Mouse (Mus musculus) embryonic facial prominence, embryonic 14.5 days (tissue): ENCODE results near the gene Ttpal. TPM values are rescaled to one million over a fixed set of nuclear protein-coding genes. Genes with fewer than 3 reads are reported as not detected.
"Not testable (repeated sequence)": the region's sequence is repeated elsewhere in the genome, so short reads cannot be mapped to it uniquely, and the experiment has no call there.

ENCODE experiments used
- ATAC-seq: fragments of 200-750 bp; cut with Nextera tagmentation; 2 replicates; pipeline ENCODE4 v1.8.0; 2017; ENCODE audit warnings: low read depth, moderate number of reproducible peaks, moderate TSS enrichment
- DNase-seq: peaks from one replicate; pipeline ENCODE4 v3.0.0-alpha.2; 2015; ENCODE audit warnings: low spot score
- H3K27ac ChIP-seq: fragments of 300-500 bp; sonication (generic); replicated peaks from 2 replicates; pipeline ENCODE4 v1.5.1; 2014; ENCODE audit warnings: low read depth, mild to moderate bottlenecking, low read length, moderate library complexity
- H3K27me3 ChIP-seq: fragments of 300-500 bp; sonication (generic); replicated peaks from 2 replicates; pipeline ENCODE4 v1.6.1; 2014; ENCODE audit warnings: low read length; ENCODE audit not compliant: control insufficient read depth, insufficient read depth
- H3K36me3 ChIP-seq: fragments of 300-500 bp; sonication (generic); 2 replicates; pipeline ENCODE4 v1.6.1; 2014; ENCODE audit warnings: low read length, mixed read lengths; ENCODE audit not compliant: control insufficient read depth, insufficient read depth
- H3K4me1 ChIP-seq: fragments of 300-500 bp; sonication (generic); 2 replicates; pipeline ENCODE4 v1.6.1; 2014; ENCODE audit warnings: antibody characterized with exemption, low read length; ENCODE audit not compliant: control insufficient read depth, insufficient read depth
- H3K4me2 ChIP-seq: fragments of 300-500 bp; sonication (generic); 2 replicates; pipeline ENCODE4 v1.6.1; 2014; ENCODE audit warnings: low read depth, mild to moderate bottlenecking, low read length, moderate library complexity, mixed read lengths
- H3K4me3 ChIP-seq: fragments of 300-500 bp; sonication (generic); 2 replicates; pipeline ENCODE4 v1.5.1; 2014; ENCODE audit warnings: low read depth, mild to moderate bottlenecking, low read length
- H3K9ac ChIP-seq: fragments of 300-500 bp; sonication (generic); 2 replicates; pipeline ENCODE4 v1.6.1; 2014; ENCODE audit warnings: low read depth, mild to moderate bottlenecking, low read length, moderate library complexity, mixed read lengths
- H3K9me3 ChIP-seq: fragments of 300-500 bp; sonication (generic); 2 replicates; pipeline ENCODE4 v1.6.1; 2016; ENCODE audit warnings: low read length; ENCODE audit not compliant: control insufficient read depth
- WGBS: fragments of 180-500 bp; shearing (Covaris S2); extraction: QIAGEN DNeasy Blood & Tissue Kit; methylation state at CpG from one replicate; pipeline ENCODE4 v1.1.7; 2014; 5-methylcytosine and 5-hydroxymethylcytosine counted together
- polyA plus RNA-seq: library from polyadenylated mRNA; unstranded; fragments of >200 nt; fragmentation: Nextera tagmentation; extraction: Ambion mirVana; gene quantifications from 2 replicates; pipeline ENCODE4 v1.2.1, GENCODE M21; 2014

The Ttpal gene
- polyA plus RNA-seq, 1 experiment from 2014 or later, result 40.6 TPM

DNA sequence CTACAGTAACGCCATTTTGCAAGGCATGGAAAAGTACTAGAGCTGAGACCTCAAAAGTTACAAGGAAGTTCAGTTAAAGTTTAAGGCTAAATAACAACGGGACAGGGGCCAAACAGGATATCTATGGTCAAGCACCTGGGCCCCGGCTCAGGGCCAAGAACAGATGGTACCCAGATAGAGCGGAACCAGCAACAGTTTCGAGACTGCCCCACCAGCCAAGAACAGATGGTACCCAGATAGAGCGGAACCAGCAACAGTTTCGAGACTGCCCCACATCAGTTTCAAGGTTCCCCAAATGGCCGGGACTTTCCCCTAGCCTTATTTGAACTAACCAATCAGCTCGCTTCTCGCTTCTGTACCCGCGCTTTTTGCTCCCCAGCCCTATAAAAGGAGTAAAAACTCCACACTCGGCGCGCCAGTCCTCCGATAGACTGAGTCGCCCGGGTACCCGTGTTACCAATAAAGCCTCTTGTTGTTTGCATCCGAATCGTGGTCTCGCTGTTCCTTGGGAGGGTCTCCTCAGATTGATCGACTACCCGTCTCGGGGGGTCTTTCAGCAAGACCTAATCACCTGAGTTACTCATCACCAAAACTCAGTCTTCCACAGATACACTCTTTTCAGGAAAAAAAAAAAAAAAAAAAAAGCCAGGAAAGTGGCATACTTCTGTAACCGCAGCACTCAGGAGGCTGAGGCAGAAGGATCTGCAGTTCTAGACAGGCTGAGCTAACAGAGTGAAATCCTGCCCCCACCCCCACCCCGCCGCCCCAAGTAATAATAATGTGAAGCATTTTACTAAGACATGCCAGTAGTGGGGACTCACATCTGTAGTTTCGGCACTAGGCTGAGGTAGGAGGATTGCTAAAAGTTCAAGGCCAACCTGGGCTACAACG lies 40.8 kb downstream of the Ttpal start:
- peaks cover 11% of the 10 kb centered on the region; the same call in 1 of the 2 replicates for H3K36me3 ChIP-seq
- H3K4me1 ChIP-seq, result peaks cover 6% of the 10 kb centered on the region; the same call in 1 of the 2 replicates
- no peak overlapping the region; the same call in 1 of the 2 replicates for H3K27ac ChIP-seq
- H3K4me3 ChIP-seq, result peak overlapping the region; percentile 72
- peak overlapping the region; percentile 92 for H3K9ac ChIP-seq
- no peaks in the 10 kb centered on the region for H3K27me3 ChIP-seq
- peak overlapping the region; percentile 68 for H3K4me2 ChIP-seq
- no peaks in the 10 kb centered on the region for H3K9me3 ChIP-seq
- ATAC-seq (no peak), DNase-seq (peak; percentile 23)
- WGBS, result 84% methylated on average over 30 of the region's 30 CpGs

DNA sequence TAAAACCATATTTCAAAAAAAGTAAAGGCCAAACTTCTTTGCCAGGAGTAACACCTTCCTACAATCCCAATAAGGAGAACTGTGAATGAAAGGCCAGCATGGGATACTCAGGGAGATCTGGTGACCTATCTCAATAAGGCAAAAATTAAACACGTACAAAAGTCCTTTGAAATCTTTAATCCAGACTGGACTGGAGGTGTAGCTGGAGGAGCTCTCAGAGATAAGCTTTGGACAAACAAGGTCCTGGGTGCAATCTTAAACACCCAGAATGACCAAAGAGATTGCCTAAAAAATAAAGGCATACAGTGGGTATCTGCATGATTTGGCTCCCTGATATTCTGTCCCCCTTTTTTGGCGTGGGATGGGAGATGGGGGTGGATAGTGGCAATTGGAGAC lies 41.5 kb downstream of the Ttpal start:
- H3K4me1 ChIP-seq, result peaks cover 6% of the 10 kb centered on the region; the same call in 1 of the 2 replicates
- no peaks in the 10 kb centered on the region for H3K27me3 ChIP-seq
- peak overlapping the region; percentile 92 for H3K9ac ChIP-seq
- peak overlapping the region; percentile 99; the same call in 1 of the 2 replicates for H3K27ac ChIP-seq
- H3K4me3 ChIP-seq, result peak overlapping the region; percentile 72
- DNase-seq (no peak), ATAC-seq (no peak)
- H3K36me3 ChIP-seq, result peaks cover 11% of the 10 kb centered on the region; the same call in 1 of the 2 replicates
- H3K9me3 ChIP-seq, result no peaks in the 10 kb centered on the region
- 77% methylated on average over 2 of the region's 2 CpGs for WGBS
- peak overlapping the region; percentile 68 for H3K4me2 ChIP-seq

DNA sequence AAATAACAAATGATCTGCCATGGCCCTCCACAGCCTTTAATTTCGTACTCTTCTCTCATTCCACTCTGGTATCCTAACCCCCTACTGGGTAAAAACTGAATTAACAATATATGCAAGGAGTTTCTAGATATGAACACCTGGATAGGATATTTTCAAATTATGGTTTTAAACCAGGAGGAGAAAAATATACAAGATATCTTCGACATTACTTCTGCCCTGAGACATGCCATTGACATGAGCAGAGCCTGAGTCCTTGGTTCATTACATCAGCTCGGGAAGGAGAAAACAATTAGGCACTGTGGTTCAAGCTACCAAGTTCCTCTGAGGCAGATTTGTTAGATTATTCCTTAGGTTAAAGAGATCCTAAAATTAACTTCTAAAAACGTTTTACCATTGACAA lies 41.9 kb downstream of the Ttpal start:
- Histone ChIP-seq H3K4me1 (peaks cover 6% of the 10 kb centered on the region; the same call in 1 of the 2 replicates), H3K9ac (peak overlapping the region; percentile 92), H3K36me3 (peaks cover 9% of the 10 kb centered on the region; the same call in 1 of the 2 replicates), H3K27ac (peak overlapping the region; percentile 99), H3K4me2 (peak overlapping the region; percentile 68), H3K4me3 (peak overlapping the region; percentile 72), H3K9me3 (no peaks in the 10 kb centered on the region), H3K27me3 (no peaks in the 10 kb centered on the region)
- ATAC-seq (no peak), DNase-seq (no peak)
- WGBS, result 11% methylated on average over 4 of the region's 4 CpGs

DNA sequence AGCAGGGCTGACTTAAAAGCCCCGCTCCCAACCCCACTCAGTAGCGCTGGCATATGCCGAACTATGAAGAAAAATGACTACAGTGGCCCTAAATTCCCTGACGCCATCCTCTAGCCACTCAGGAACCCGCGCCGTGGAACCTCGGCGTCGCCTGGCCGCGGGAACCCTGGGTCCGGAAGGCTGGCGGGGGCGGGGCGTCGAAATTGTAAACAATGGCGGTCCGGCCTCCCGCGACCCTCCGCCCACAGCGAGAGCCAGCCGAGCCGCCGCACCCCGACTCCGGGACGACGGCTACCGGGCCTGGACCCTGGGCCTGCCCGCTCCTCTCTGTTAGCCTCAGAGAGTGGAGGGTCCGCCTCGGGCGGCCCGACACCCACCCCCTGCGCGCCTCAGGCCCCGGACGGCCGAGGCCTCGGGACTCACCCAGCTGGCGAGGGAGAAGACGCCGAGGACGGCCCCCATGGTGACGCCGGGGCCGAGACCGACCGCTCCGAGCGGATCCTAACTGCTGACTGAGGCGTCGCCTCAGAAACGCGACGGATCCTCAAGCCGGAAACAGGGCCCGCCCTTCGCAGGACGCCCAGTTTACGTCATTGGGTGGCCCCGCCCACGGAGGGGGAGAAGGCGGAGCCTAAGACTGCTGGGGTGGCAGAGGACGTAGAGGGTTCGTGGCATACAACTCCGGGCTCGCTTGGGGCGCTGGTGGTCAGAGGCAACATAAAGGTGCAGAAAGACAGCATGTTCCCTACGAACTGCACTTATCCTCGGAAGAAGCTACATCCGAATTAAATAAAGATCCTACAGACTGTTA lies 42.7 kb downstream of the Ttpal start, which contains the start of gene Serinc3:
Gene Serinc3 (minus strand): TSS at position 557 of the 811 bp plus-strand sequence.
- Histone ChIP-seq H3K27ac (peak within 1 kb of the TSS; percentile 99), H3K4me1 (peaks cover 6% of the 10 kb centered on the region; the same call in 1 of the 2 replicates), H3K9ac (peak within 1 kb of the TSS; percentile 92), H3K36me3 (0 out of 2 replicates have a peak, but pooled peaks cover 8% of the 10 kb centered on the region), H3K9me3 (no peaks in the 10 kb centered on the region), H3K4me3 (peak within 1 kb of the TSS; percentile 72), H3K4me2 (peak within 1 kb of the TSS; percentile 68), H3K27me3 (no peaks in the 10 kb centered on the region)
- WGBS, result under 1% methylated on average over 62 of the region's 74 CpGs
- DNase-seq (peak; percentile 98), ATAC-seq (peak; percentile 96)

DNA sequence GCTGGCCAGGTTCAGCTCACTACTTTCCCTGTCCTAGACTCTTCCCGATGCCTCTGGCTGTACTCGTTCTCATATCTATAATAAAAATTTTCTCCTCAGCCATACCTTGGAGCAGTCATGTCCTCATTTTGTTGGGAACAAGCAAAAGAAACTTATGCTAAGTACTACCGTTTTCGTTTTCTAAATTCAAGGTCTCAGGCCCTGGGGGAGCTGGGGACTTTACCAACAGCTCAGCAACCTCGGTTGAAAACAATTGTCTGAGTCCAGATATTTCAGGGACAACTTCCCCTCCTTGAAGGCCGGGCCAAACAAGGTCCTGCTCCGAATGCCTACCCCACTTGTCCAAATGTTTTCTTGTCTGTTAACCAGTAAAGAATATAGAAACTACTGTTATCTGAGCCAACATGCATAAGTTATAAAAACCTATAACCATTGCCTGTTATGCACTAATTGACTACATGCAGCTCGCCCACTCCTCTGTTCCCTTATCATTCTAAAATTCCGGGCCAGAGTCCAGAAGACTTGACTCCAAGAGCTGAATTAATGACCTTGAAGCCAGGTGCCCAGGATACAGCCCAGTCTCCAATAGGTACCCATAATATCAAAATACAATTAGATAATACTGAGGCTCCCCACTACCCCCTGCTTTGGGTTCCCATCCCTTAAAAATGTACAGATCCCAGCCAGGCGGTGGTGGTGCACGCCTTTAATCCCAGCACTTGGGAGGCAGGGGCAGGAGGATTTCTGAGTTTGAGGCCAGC lies 43.8 kb downstream of the Ttpal start:
- peaks cover 6% of the 10 kb centered on the region; the same call in 1 of the 2 replicates for H3K9me3 ChIP-seq
- ATAC-seq, result no peak
- DNase-seq, result no peak
- 79% methylated on average over 11 of the region's 11 CpGs for WGBS
- peak overlapping the region; percentile 68 for H3K4me2 ChIP-seq
- peak overlapping the region; percentile 99 for H3K27ac ChIP-seq
- peak overlapping the region; percentile 72; the same call in 1 of the 2 replicates for H3K4me3 ChIP-seq
- no peak overlapping the region for H3K9ac ChIP-seq
- H3K4me1 ChIP-seq, result peaks cover 6% of the 10 kb centered on the region; the same call in 1 of the 2 replicates
- H3K36me3 ChIP-seq, result 0 out of 2 replicates have a peak, but pooled peaks cover 4% of the 10 kb centered on the region
- no peaks in the 10 kb centered on the region for H3K27me3 ChIP-seq

DNA sequence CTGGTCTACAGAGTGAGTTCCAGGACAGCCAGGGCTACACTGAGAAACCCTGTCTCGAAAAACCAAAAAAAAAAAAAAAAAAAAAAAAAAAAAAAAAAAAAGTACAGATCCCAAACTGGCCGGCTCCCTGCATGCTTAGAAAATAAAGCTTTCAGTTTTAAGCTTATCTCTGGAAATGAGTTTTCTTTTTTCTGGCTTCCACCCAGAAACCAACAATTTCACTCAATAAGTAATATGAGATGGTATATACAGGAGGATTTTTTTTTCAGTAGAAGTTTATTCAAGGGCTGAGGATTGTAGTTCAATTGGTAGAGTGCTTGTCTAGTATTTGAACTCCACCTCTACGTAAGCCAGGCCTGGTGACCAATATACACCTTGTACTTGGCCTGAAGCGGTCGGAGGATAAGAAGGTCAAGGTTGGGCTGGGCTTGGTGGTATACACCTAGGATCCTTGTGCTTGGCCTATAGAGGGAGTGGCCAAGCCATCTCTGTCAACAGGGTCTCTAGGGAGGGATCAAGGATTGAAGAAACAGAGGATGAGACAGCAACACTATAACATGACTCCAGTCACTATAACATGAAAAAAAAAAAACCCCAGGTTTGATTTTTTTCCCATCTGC lies 44.5 kb downstream of the Ttpal start:
- Histone ChIP-seq H3K4me1 (peaks cover 6% of the 10 kb centered on the region; the same call in 1 of the 2 replicates), H3K9me3 (peaks cover 6% of the 10 kb centered on the region; the same call in 1 of the 2 replicates), H3K27ac (no peak overlapping the region), H3K36me3 (no peaks in the 10 kb centered on the region), H3K4me3 (no peak overlapping the region), H3K4me2 (no peak overlapping the region), H3K27me3 (no peaks in the 10 kb centered on the region), H3K9ac (no peak overlapping the region)
- DNase-seq (peak; percentile 37), ATAC-seq (no peak)
- 85% methylated on average over 5 of the region's 5 CpGs for WGBS

DNA sequence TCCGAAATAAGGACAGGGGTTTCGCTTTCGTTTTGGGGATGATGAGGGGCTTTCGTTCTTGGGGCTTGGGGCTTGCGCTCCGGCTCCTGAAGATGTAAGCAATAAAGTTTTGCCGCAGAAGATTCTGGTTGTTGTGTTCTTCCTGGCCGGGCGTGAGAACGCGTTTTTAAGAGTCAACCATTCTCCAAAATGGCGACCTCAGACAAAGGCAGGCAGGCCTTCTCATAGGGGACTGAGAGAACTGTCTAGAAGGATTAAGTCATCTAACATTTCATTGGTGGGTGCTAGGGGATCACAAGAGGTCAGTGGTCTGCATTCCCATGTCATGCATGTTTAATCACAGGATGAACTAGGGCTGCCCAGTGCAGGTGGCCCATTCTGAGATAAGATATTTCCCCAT lies 53.6 kb downstream of the Ttpal start:
- not testable (repeated sequence) for H3K4me2 ChIP-seq, H3K9ac ChIP-seq, H3K27me3 ChIP-seq, ATAC-seq, H3K4me1 ChIP-seq, DNase-seq, H3K9me3 ChIP-seq, H3K27ac ChIP-seq, H3K4me3 ChIP-seq, H3K36me3 ChIP-seq
- WGBS, result 92% methylated on average over 6 of the region's 12 CpGs
